Mouse (Mus musculus) hindbrain, postnatal 0 days (tissue): ENCODE data around the gene F12. TPM values are rescaled to one million over a fixed set of nuclear protein-coding genes. Genes with fewer than 3 reads are reported as not detected.

ENCODE experiments used
- ATAC-seq: fragments of 200-750 bp; cut with Nextera tagmentation; 2 replicates; pipeline ENCODE4 v1.8.0; 2017; ENCODE audit warnings: mild to moderate bottlenecking, moderate TSS enrichment, moderate library complexity
- DNase-seq: peaks from one replicate; pipeline ENCODE4 v3.0.0-alpha.2; 2015; ENCODE audit warnings: low spot score
- H3K27ac ChIP-seq: fragments of 300-500 bp; sonication (generic); 2 replicates; pipeline ENCODE4 v1.5.1; 2014; ENCODE audit warnings: mild to moderate bottlenecking
- H3K27me3 ChIP-seq: fragments of 300-500 bp; sonication (generic); 2 replicates; pipeline ENCODE4 v1.6.1; 2014; ENCODE audit warnings: low read length, mixed read lengths; ENCODE audit not compliant: insufficient read depth
- H3K36me3 ChIP-seq: fragments of 300-500 bp; sonication (generic); 2 replicates; pipeline ENCODE4 v1.6.1; 2014; ENCODE audit warnings: low read length, mixed read lengths; ENCODE audit not compliant: insufficient read depth
- H3K4me1 ChIP-seq: fragments of 300-500 bp; sonication (generic); 2 replicates; pipeline ENCODE4 v1.6.1; 2014; ENCODE audit warnings: antibody characterized with exemption, low read length, mixed read lengths; ENCODE audit not compliant: insufficient read depth
- H3K4me2 ChIP-seq: fragments of 300-500 bp; sonication (generic); 2 replicates; pipeline ENCODE4 v1.6.1; 2014; ENCODE audit warnings: low read depth, mild to moderate bottlenecking, low read length, moderate library complexity, mixed read lengths
- H3K4me3 ChIP-seq: fragments of 300-500 bp; sonication (generic); 2 replicates; pipeline ENCODE4 v1.5.1; 2014; ENCODE audit warnings: low read length
- H3K9ac ChIP-seq: fragments of 300-500 bp; sonication (generic); replicated peaks from 2 replicates; pipeline ENCODE4 v1.6.1; 2014; ENCODE audit warnings: mild to moderate bottlenecking, low read length, moderate library complexity, mixed read lengths
- H3K9me3 ChIP-seq: fragments of 300-500 bp; sonication (generic); 2 replicates; pipeline ENCODE4 v1.6.1; 2016; ENCODE audit warnings: low read length, mixed read lengths
- CTCF ChIP-seq: IDR thresholded peaks from 2 replicates; pipeline ENCODE4 v1.5.1; 2016; ENCODE audit warnings: antibody characterized with exemption, control low read depth, low read depth
- WGBS: fragments of 180-500 bp; shearing (Covaris S2); extraction: QIAGEN DNeasy Blood & Tissue Kit; methylation state at CpG from one replicate; pipeline ENCODE4 v1.1.7; 2014; 5-methylcytosine and 5-hydroxymethylcytosine counted together
- polyA plus RNA-seq: library from polyadenylated mRNA; unstranded; fragments of >200 nt; fragmentation: Nextera tagmentation; extraction: Ambion mirVana; gene quantifications from 2 replicates; pipeline ENCODE4 v1.2.1, GENCODE M21; 2015
- total RNA-seq: library from RNA; depleted of rRNA; stranded (reverse); fragments of >200 nt; gene quantifications from 2 replicates; pipeline ENCODE4 v1.2.3, GENCODE M21; 2014; rRNA removed

The F12 gene
- not detected in 2 replicates for total RNA-seq
- 0.26 and 0.48 TPM in 2 replicates for polyA plus RNA-seq

- ATAC-seq (no peak), DNase-seq (no peak)
- no peaks in the 10 kb centered on the region for H3K36me3 ChIP-seq
- WGBS = 89% methylated on average over 10 of the region's 10 CpGs
- H3K4me1 ChIP-seq = no peaks in the 10 kb centered on the region
- H3K9me3 ChIP-seq = 0 out of 2 replicates have a peak, but pooled peaks cover 2% of the 10 kb centered on the region
- TF ChIP-seq CTCF = no peak
- no peaks in the 10 kb centered on the region for H3K27me3 ChIP-seq
- H3K4me3 ChIP-seq = no peak within 1 kb of the TSS
- no peak within 1 kb of the TSS for H3K4me2 ChIP-seq
- no peak within 1 kb of the TSS for H3K27ac ChIP-seq
- H3K9ac ChIP-seq = no peak within 1 kb of the TSS
Measured at GRCm38 (mm10) chr13:55426613-55427012, at the start of gene F12. Gene F12, minus strand, starts transcription at chr13:55426793.

GRCm38 (mm10) chr13:55476256-55476655, 49.7 kb upstream of the F12 start:
- no peak for TF ChIP-seq CTCF

GRCm38 (mm10) chr13:55475750-55476149, 49.2 kb upstream of the F12 start:
- no peak; the same call in 1 of the 2 replicates for TF ChIP-seq CTCF
- WGBS = 86% methylated on average over 5 of the region's 5 CpGs

More at GRCm38 (mm10) chr13:55476256-55476655, 49.7 kb upstream of the F12 start:
- Histone ChIP-seq H3K27me3 (no peaks in the 10 kb centered on the region), H3K4me1 (peaks cover 11% of the 10 kb centered on the region), H3K4me2 (no peak overlapping the region), H3K4me3 (no peak overlapping the region), H3K27ac (no peak overlapping the region), H3K9me3 (no peaks in the 10 kb centered on the region), H3K9ac (no peak overlapping the region), H3K36me3 (peaks cover 48% of the 10 kb centered on the region)
- no peak for ATAC-seq
- no peak for DNase-seq
- 90% methylated on average over 8 of the region's 8 CpGs for WGBS

GRCm38 (mm10) chr13:55474621-55475069, 48.1 kb upstream of the F12 start:
- Histone ChIP-seq H3K4me2 (0 out of 2 replicates have a peak overlapping the region, but pooled peaks have one; percentile 16), H3K4me3 (no peak overlapping the region), H3K27me3 (no peaks in the 10 kb centered on the region), H3K36me3 (peaks cover 32% of the 10 kb centered on the region), H3K9me3 (no peaks in the 10 kb centered on the region), H3K27ac (peak overlapping the region; percentile 56; the same call in 1 of the 2 replicates), H3K9ac (0 out of 2 replicates have a peak overlapping the region, but pooled peaks have one; percentile 9), H3K4me1 (peaks cover 19% of the 10 kb centered on the region)
- peak; percentile 89 for DNase-seq
- TF ChIP-seq CTCF = no peak
- WGBS = 3% methylated on average over 5 of the region's 5 CpGs
- peak; percentile 46 for ATAC-seq

More at GRCm38 (mm10) chr13:55475750-55476149, 49.2 kb upstream of the F12 start:
- DNase-seq (no peak), ATAC-seq (no peak)
- H3K4me2 ChIP-seq = no peak overlapping the region
- H3K9me3 ChIP-seq = no peaks in the 10 kb centered on the region
- peaks cover 16% of the 10 kb centered on the region for H3K4me1 ChIP-seq
- H3K36me3 ChIP-seq = peaks cover 43% of the 10 kb centered on the region
- H3K4me3 ChIP-seq = no peak overlapping the region
- H3K9ac ChIP-seq = no peak overlapping the region
- H3K27ac ChIP-seq = no peak overlapping the region
- no peaks in the 10 kb centered on the region for H3K27me3 ChIP-seq

DNA sequence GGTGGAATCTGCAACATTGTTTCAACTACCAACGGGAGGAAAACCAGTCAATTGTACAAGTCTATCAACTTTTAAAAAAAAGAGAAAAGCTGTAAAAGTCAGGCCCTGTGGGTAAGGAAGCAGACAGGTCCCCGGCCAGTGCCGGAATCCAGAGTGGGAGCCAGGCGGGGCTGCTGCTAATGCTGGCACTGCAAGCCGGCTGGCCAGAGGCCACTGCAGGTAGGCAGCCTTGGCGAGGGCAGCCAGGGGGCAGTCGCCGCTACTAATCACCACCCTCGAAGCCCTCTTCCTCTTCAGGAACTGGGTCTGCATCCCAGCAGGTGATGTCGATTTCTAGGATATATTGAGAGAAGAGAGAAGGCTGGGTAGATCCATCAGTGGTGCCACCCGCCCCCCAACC, 47.4 kb upstream of the F12 start:
- Histone ChIP-seq H3K27ac (peak overlapping the region; percentile 52), H3K4me3 (no peak overlapping the region), H3K36me3 (peaks cover 25% of the 10 kb centered on the region), H3K4me2 (peak overlapping the region; percentile 23; the same call in 1 of the 2 replicates), H3K9me3 (no peaks in the 10 kb centered on the region), H3K27me3 (no peaks in the 10 kb centered on the region), H3K4me1 (peaks cover 22% of the 10 kb centered on the region), H3K9ac (no peak overlapping the region)
- DNase-seq = peak; percentile 36
- ATAC-seq = no peak
- 35% methylated on average over 11 of the region's 11 CpGs for WGBS
- peak; percentile 44; the same call in 1 of the 2 replicates for TF ChIP-seq CTCF

GRCm38 (mm10) chr13:55473076-55473831, 46.7 kb upstream of the F12 start:
- Histone ChIP-seq H3K4me2 (peak overlapping the region; percentile 99), H3K27me3 (no peaks in the 10 kb centered on the region), H3K9ac (peak overlapping the region; percentile 75), H3K4me1 (peaks cover 26% of the 10 kb centered on the region), H3K9me3 (no peaks in the 10 kb centered on the region), H3K27ac (peak overlapping the region; percentile 89), H3K36me3 (peaks cover 21% of the 10 kb centered on the region), H3K4me3 (peak overlapping the region; percentile 53)
- peak; percentile 34; the same call in 1 of the 2 replicates for TF ChIP-seq CTCF
- DNase-seq (peak; percentile 51), ATAC-seq (no peak)
- 20% methylated on average over 18 of the region's 18 CpGs for WGBS
